Mouse (Mus musculus): ENCODE measurements around the gene Zbtb18.

- TF ChIP-seq MYOG (IDR thresholded peaks at IDR 0.05; ENCODE audit: control insufficient read depth in 1 of 3, insufficient read depth in 1 of 3, insufficient read length in 2 of 3, low read depth in 2 of 3) (no peak), TCF3 (IDR thresholded peaks at IDR 0.05; ENCODE audit: insufficient read length, low read depth) (no peak), POLR2A (IDR thresholded peaks at IDR 0.05; ENCODE audit: insufficient read length, low read depth) (no peak), E2F4 (IDR thresholded peaks at IDR 0.05; ENCODE audit: insufficient read depth) (no peak), MAX (IDR thresholded peaks at IDR 0.05; ENCODE audit: low read depth) (no peak), POLR2AphosphoS2 (IDR thresholded peaks at IDR 0.05; ENCODE audit: insufficient read length, low read depth) (no peak), REST (IDR thresholded peaks at IDR 0.05; ENCODE audit: insufficient read depth, insufficient read length) (no peak), SRF (IDR thresholded peaks at IDR 0.05; ENCODE audit: control insufficient read depth, insufficient read length, low read depth) (no peak), TCF12 (IDR thresholded peaks at IDR 0.05; ENCODE audit: insufficient read depth, poor library complexity, severe bottlenecking) (no peak), USF1 (IDR thresholded peaks at IDR 0.05; ENCODE audit: low read depth) (no peak), CEBPB (IDR thresholded peaks at IDR 0.05; ENCODE audit: insufficient read depth, poor library complexity, severe bottlenecking) (0 out of 2 replicates have a peak, but pooled peaks have one; percentile 29)
Observed at GRCm38 (mm10) chr1:177494913-177495542, 52.9 kb downstream of the Zbtb18 start.
